Comparison of ENCODE assay signal across 29 mouse cellular contexts in the genomic region with DNA sequence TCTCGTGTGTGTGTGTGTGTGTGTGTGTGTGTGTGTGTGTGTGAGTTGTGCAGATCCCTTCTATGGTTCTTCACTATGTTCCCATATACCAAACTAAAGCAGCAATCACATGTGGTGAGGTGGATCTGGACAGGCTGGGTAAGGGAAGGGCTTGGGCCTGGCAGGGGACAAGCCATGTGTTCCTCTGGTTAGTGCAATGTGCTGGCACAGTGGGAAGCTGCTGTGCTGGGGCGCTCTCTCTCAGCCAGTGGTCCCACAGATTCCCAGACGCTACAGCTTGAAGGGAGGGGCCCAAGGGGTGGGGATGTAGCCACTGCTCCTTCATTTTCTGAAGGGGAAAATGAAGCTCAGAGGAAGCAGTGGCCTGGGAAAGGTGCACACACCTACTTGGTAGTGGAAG. TPM values are rescaled to one million over a fixed set of nuclear protein-coding genes. Genes with fewer than 3 reads are reported as not detected.
DNase-seq lines count a peak whose midpoint lies in the region; ATAC-seq lines count a peak whose summit lies in the region.
"Had no signal": no experiment of that assay in that cellular context is flagged by ENCODE, and none has a peak within 500 bp of the region (broad histone marks: within the 10 kb centered on the region; RNA-seq: fewer than 3 reads in every experiment).

No protein-coding gene starts in this region.

- H3K4me1 ChIP-seq in forebrain, embryonic 10.5 days = peaks cover 28% of the 10 kb centered on the region
- peaks cover 6% of the 10 kb centered on the region for H3K4me1 ChIP-seq in forebrain, embryonic 12.5 days
- H3K4me1 ChIP-seq in limb, embryonic 10.5 days = peaks cover 26% of the 10 kb centered on the region
- H3K4me1 ChIP-seq: embryonic facial prominence, embryonic 15.5 days; intestine, embryonic 15.5 days had no signal

- DNase-seq in cerebellum, adult 9-11 months = peak; percentile 42
- no peak for DNase-seq in cerebellum, adult 11 months
- no peak for DNase-seq in forebrain, embryonic 10.5 days (ENCODE audit: extremely low spot score, low spot score)
- DNase-seq in left cerebral cortex, postnatal 4 days = peak; percentile 68
- DNase-seq in left cerebral cortex, postnatal 36 days (ENCODE audit: low spot score in 2 of 2) = no peak
- no peak for DNase-seq in limb, embryonic 10.5 days (ENCODE audit: low spot score)
- DNase-seq in adrenal gland, adult (ENCODE audit: inconsistent age in 2 of 2, low spot score in 1 of 2) = no peak
- DNase-seq: embryo, embryonic 11 days; heart, adult 18-20 months; heart, postnatal 10 days; heart, postnatal 4 days; kidney, adult 18-20 months had no signal

- intact Hi-C loops in left cerebral cortex, postnatal 4 days (cut with DNase I) = no loop called here
- intact Hi-C loops in left cerebral cortex, postnatal 36 days (cut with DNase I) = no loop called here

- no peaks in the 10 kb centered on the region for H3K9me3 ChIP-seq in forebrain, embryonic 10.5 days
- H3K9me3 ChIP-seq in forebrain, embryonic 12.5 days = no peaks in the 10 kb centered on the region
- H3K9me3 ChIP-seq in limb, embryonic 10.5 days (replicated peaks) = no peaks in the 10 kb centered on the region
- H3K9me3 ChIP-seq: embryonic facial prominence, embryonic 15.5 days; heart, embryonic 10.5 days; intestine, embryonic 15.5 days had no signal

- H3K27ac ChIP-seq in forebrain, embryonic 10.5 days = peak overlapping the region; percentile 58; the same call in 1 of the 2 replicates
- no peak overlapping the region for H3K27ac ChIP-seq in forebrain, embryonic 12.5 days
- H3K27ac ChIP-seq in limb, embryonic 10.5 days = peak overlapping the region; percentile 4; the same call in 1 of the 2 replicates
- H3K27ac ChIP-seq: embryonic facial prominence, embryonic 15.5 days; heart, embryonic 10.5 days; intestine, embryonic 15.5 days had no signal

- H3K4me3 ChIP-seq in forebrain, embryonic 10.5 days = no peak overlapping the region
- H3K4me3 ChIP-seq in forebrain, embryonic 12.5 days (replicated peaks) = no peak overlapping the region
- H3K4me3 ChIP-seq in limb, embryonic 10.5 days = no peak overlapping the region
- H3K4me3 ChIP-seq: embryonic facial prominence, embryonic 15.5 days; erythroblast, embryonic 14.5 days; heart, embryonic 10.5 days; intestine, embryonic 15.5 days had no signal

- ATAC-seq in forebrain, embryonic 12.5 days (ENCODE audit: low FRiP score) = no peak
- ATAC-seq: forebrain, embryonic 16.5 days; intestine, embryonic 15.5 days had no signal

- H3K36me3 ChIP-seq in forebrain, embryonic 10.5 days (replicated peaks) = no peaks in the 10 kb centered on the region
- no peaks in the 10 kb centered on the region for H3K36me3 ChIP-seq in forebrain, embryonic 12.5 days (replicated peaks)
- H3K36me3 ChIP-seq in limb, embryonic 10.5 days = no peaks in the 10 kb centered on the region
- H3K36me3 ChIP-seq: embryonic facial prominence, embryonic 15.5 days; heart, embryonic 10.5 days; intestine, embryonic 15.5 days had no signal

- WGBS in forebrain, embryonic 10.5 days = 53% methylated on average over 3 of the region's 3 CpGs
- 53% methylated on average over 2 of the region's 3 CpGs for WGBS in forebrain, embryonic 12.5 days
- 50% methylated on average over 3 of the region's 3 CpGs for WGBS in limb, embryonic 10.5 days

- H3K4me2 ChIP-seq in forebrain, embryonic 12.5 days = no peak overlapping the region
- H3K4me2 ChIP-seq: embryonic facial prominence, embryonic 15.5 days; intestine, embryonic 15.5 days had no signal

- H3K9ac ChIP-seq in forebrain, embryonic 12.5 days = no peak overlapping the region
- H3K9ac ChIP-seq: embryonic facial prominence, embryonic 15.5 days; intestine, embryonic 15.5 days had no signal

- no peaks in the 10 kb centered on the region for H3K27me3 ChIP-seq in forebrain, embryonic 10.5 days (ENCODE audit: poor library complexity, severe bottlenecking)
- no peaks in the 10 kb centered on the region for H3K27me3 ChIP-seq in forebrain, embryonic 12.5 days
- no peaks in the 10 kb centered on the region for H3K27me3 ChIP-seq in limb, embryonic 10.5 days (ENCODE audit: low read depth, poor library complexity, severe bottlenecking)
- H3K27me3 ChIP-seq: embryonic facial prominence, embryonic 15.5 days; intestine, embryonic 15.5 days had no signal

RNA-seq across cellular contexts. Expression of a gene that starts 40.1 kb away (rescaled TPM):
- polyA plus RNA-seq in forebrain, embryonic 10.5 days (2016; fragmentation: Nextera tagmentation; extraction: Ambion mirVana) = not detected in 2 replicates
- polyA plus RNA-seq in forebrain, embryonic 12.5 days (2016; fragmentation: Nextera tagmentation; extraction: Ambion mirVana) = not detected in 2 replicates
- not detected for total RNA-seq in left cerebral cortex, postnatal 4 days (2021)
- not detected for total RNA-seq in left cerebral cortex, postnatal 36 days (2021)
- polyA plus RNA-seq in limb, embryonic 10.5 days (2016; fragmentation: Nextera tagmentation; extraction: Ambion mirVana) = not detected in 2 replicates
- total RNA-seq: adrenal gland, adult 18-20 months; adrenal gland, postnatal 14 days; common myeloid progenitor, adult 5-6 weeks; gastrocnemius, postnatal 10 days; gastrocnemius, postnatal 4 days; heart, adult 18-20 months; heart, postnatal 10 days; heart, postnatal 4 days; MEL had no signal
- polyA plus RNA-seq: C2C12; embryonic facial prominence, embryonic 11.5 days; embryonic facial prominence, embryonic 15.5 days; erythroblast, embryonic 14.5 days; forebrain, embryonic 11.5 days; forebrain, embryonic 16.5 days; frontal cortex, adult 2 months; heart, embryonic 10.5 days; heart, embryonic 14.5 days; intestine, embryonic 15.5 days had no signal

Comparison
In these comparisons a context has a peak if more than half of its experiments do, and no peak if none do; other contexts are left out.
1. DNase-seq: peak in cerebellum, adult 9-11 months (single experiment) and left cerebral cortex, postnatal 4 days (single experiment); none in cerebellum, adult 11 months (single experiment), forebrain, embryonic 10.5 days (single experiment), left cerebral cortex, postnatal 36 days (0 of 2), limb, embryonic 10.5 days (single experiment) and adrenal gland, adult (0 of 2).